Mouse (Mus musculus) adrenal gland, adult 8-10 months (tissue): ENCODE results near the gene Mtrex. TPM values are rescaled to one million over a fixed set of nuclear protein-coding genes. Genes with fewer than 3 reads are reported as not detected.

Source experiments
- DNase-seq: peaks from one replicate; pipeline ENCODE4 v3.0.0; 2022
- total RNA-seq, 4 experiments: library from RNA; stranded (reverse); gene quantifications; 2 replicates each; pipeline ENCODE4 v1.2.4; 2022

Mtrex gene
- total RNA-seq, 4 experiments from 2014 or later, result 41.7 to 54.6 (median 50.3) TPM

GRCm38 (mm10) chr13:112825479-112825878 is 101.7 kb downstream of the Mtrex start:
- no peak for DNase-seq

DNA sequence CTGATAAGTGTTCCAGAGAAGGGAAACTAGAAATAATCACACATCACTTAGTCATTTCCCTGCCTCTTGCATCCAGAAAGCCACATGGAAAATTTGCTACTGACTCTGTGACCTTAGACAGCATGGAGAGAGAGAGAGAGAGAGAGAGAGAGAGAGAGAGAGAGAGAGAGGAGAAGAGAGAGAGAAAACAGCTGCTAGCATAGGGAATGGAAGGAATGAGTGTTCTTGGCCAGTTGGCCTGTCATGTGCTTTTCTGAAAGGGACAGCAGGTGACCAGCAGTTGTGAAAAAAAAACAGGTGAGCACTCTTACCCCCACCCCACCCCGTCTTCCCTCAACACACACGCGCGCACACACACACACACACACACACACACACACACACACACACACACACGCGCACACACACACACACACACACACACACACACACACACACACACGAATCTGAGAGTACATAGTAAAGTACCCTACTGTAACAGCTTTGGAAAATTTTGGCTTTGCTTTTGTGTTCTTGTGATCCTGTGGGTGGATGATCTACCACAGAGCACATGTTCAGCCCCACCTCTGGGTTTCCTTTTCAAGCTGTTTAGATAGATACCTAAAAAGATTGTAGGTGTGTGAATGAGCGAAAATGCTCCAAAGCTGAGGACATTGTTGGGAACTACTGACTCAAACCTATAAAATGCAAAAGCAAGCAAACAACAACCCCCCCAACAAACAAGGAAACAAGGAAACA is 103.1 kb downstream of the Mtrex start:
- no peak for DNase-seq

DNA sequence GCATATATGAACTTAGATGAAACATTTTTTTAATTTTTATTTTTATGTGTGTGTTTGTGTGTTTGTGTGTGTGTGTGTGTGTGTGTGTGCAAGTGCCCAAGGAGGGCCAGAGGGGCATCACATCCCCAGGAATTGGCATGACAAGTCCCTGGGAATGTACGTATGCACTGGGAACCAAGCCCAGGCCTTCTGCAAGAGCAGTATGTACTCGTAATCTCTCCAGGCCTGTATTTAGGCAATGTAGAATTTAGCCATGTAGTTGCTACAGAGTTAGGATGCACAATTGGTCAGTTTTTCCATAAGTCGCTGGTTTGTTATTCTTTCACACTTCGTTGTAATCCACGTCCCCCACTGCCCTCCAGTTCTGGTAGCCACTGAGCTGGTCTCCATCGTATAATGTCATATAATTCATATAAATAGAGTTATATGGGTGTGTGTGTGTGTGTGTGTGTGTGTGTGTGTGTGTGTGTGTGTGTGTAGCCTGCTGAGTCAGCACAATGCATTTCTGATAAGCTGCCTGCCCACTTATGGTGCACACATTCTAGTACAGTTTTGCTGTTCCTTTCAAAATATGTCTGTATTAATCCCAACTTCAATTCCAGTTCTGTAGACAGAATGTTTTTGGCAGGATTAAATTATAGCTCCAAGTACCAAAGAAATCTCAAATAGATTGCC is 103.8 kb downstream of the Mtrex start:
- no peak for DNase-seq

DNA sequence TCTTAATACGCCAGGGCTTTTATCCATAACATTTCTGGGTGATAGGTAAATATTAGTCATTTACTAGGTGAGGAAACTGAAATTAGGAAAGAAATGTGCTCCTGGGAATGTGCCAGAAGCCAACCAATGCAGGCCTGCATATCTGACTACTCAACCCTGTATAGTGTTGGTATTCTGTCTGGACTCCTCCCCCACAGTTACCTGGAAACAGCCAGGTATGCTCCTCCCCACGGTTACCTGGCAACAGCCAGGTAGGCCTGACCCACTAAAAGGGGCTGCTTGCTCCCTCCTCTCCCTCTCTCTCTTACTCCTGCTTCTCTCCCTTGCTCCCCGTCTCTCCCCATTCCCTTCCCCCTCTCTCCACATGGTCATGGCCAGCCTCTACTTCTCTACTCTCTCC is 104.8 kb downstream of the Mtrex start:
- no peak for DNase-seq

- no peak for DNase-seq
Observed at GRCm38 (mm10) chr13:112818125-112818524, 109.1 kb downstream of the Mtrex start.

Other genes with a start within 250 kb of the Mtrex start
- gene Plpp1, start 126.6 kb downstream of the Mtrex start, total RNA-seq, result 100 to 1,000 TPM; 229 to 267 (median 248) TPM
- gene Dhx29, start 56 bp upstream of the Mtrex start, total RNA-seq, result 10 to 100 TPM; 18.3 to 22.2 (median 19.1) TPM
- under 1 TPM; 0.73 to 0.87 (median 0.77) TPM for gene Ccno, start 60.4 kb upstream of the Mtrex start, total RNA-seq
- under 1 TPM in 1 of 4 experiments, not detected in 3; 0.11 TPM for gene Mcidas, start 66.4 kb upstream of the Mtrex start, total RNA-seq
- gene Cdc20b, start 107.7 kb upstream of the Mtrex start, total RNA-seq, result not detected
- gene Gpx8, start 119.0 kb upstream of the Mtrex start, total RNA-seq, result 100 to 1,000 TPM in 2 of 4 experiments, 10 to 100 TPM in 2; 91.6 to 107 (median 101) TPM
- 1 to 10 TPM in 1 of 4 experiments, under 1 TPM in 2, not detected in 1; 0.46 to 1.5 (median 0.77) TPM for gene Gzma, start 173.6 kb upstream of the Mtrex start, total RNA-seq